Mouse (Mus musculus): ENCODE data around the gene Xpnpep1. TPM values are rescaled to one million over a fixed set of nuclear protein-coding genes. Genes with fewer than 3 reads are reported as not detected.

Xpnpep1 gene
- polyA plus RNA-seq, 1 experiment from 2014 or later: 196 TPM

- ATAC-seq (ENCODE audit: insufficient read depth) (no peak), DNase-seq (no peak)
- no peak overlapping the region for H3K4me3 ChIP-seq (ENCODE audit: low read depth, low read length)
- H3K9me3 ChIP-seq (ENCODE audit: low read depth, low read length): no peaks in the 10 kb centered on the region
- peaks cover 5% of the 10 kb centered on the region for H3K4me1 ChIP-seq (ENCODE audit: insufficient read depth)
- no peak for TF ChIP-seq CTCF (IDR thresholded peaks at IDR 0.05; ENCODE audit: low read depth)
- 71% methylated on average over 16 of the region's 16 CpGs for WGBS
- H3K4me2 ChIP-seq: no peak overlapping the region
- no peaks in the 10 kb centered on the region for H3K36me3 ChIP-seq (ENCODE audit: insufficient read depth)
- H3K27ac ChIP-seq (ENCODE audit: low read depth): 0 out of 2 replicates have a peak overlapping the region, but pooled peaks have one; percentile 20
- no peak overlapping the region for H3K9ac ChIP-seq
- no peaks in the 10 kb centered on the region for H3K27me3 ChIP-seq (ENCODE audit: insufficient read depth, low read length)
Observed at GRCm38 (mm10) chr19:53057980-53058725, 18.1 kb upstream of the Xpnpep1 start.

- H3K9me3 ChIP-seq (ENCODE audit: low read depth, low read length): peaks cover 5% of the 10 kb centered on the region
- no peak overlapping the region for H3K9ac ChIP-seq
- no peak overlapping the region for H3K4me2 ChIP-seq
- H3K4me3 ChIP-seq (ENCODE audit: low read depth, low read length): no peak overlapping the region
- DNase-seq (no peak), ATAC-seq (ENCODE audit: insufficient read depth) (no peak)
- peaks cover 5% of the 10 kb centered on the region; the same call in 1 of the 2 replicates for H3K4me1 ChIP-seq (ENCODE audit: insufficient read depth)
- WGBS: 83% methylated on average over 16 of the region's 16 CpGs
- no peaks in the 10 kb centered on the region for H3K27me3 ChIP-seq (ENCODE audit: insufficient read depth, low read length)
- no peaks in the 10 kb centered on the region for H3K36me3 ChIP-seq (ENCODE audit: insufficient read depth)
- H3K27ac ChIP-seq (ENCODE audit: low read depth): no peak overlapping the region
- TF ChIP-seq CTCF (IDR thresholded peaks at IDR 0.05; ENCODE audit: low read depth): no peak
Observed at GRCm38 (mm10) chr19:53053355-53053754, 13.3 kb upstream of the Xpnpep1 start.

GRCm38 (mm10) chr19:53052031-53052670, 12.1 kb upstream of the Xpnpep1 start:
- H3K4me1 ChIP-seq (ENCODE audit: insufficient read depth): peaks cover 7% of the 10 kb centered on the region; the same call in 1 of the 2 replicates
- ATAC-seq (ENCODE audit: insufficient read depth): no peak
- TF ChIP-seq CTCF (IDR thresholded peaks at IDR 0.05; ENCODE audit: low read depth): no peak
- no peak overlapping the region for H3K27ac ChIP-seq (ENCODE audit: low read depth)
- H3K9me3 ChIP-seq (ENCODE audit: low read depth, low read length): peaks cover 5% of the 10 kb centered on the region
- no peak for DNase-seq
- H3K36me3 ChIP-seq (ENCODE audit: insufficient read depth): no peaks in the 10 kb centered on the region
- H3K4me3 ChIP-seq (ENCODE audit: low read depth, low read length): no peak overlapping the region
- no peak overlapping the region for H3K9ac ChIP-seq
- H3K27me3 ChIP-seq (ENCODE audit: insufficient read depth, low read length): no peaks in the 10 kb centered on the region
- H3K4me2 ChIP-seq: peak overlapping the region; percentile 25; the same call in 1 of the 2 replicates
- 26% methylated on average over 19 of the region's 19 CpGs for WGBS

GRCm38 (mm10) chr19:53051288-53051985, 11.4 kb upstream of the Xpnpep1 start:
- Histone ChIP-seq H3K36me3 (ENCODE audit: insufficient read depth) (no peaks in the 10 kb centered on the region), H3K27me3 (ENCODE audit: insufficient read depth, low read length) (no peaks in the 10 kb centered on the region), H3K4me2 (no peak overlapping the region), H3K4me1 (ENCODE audit: insufficient read depth) (peaks cover 11% of the 10 kb centered on the region; the same call in 1 of the 2 replicates), H3K27ac (ENCODE audit: low read depth) (no peak overlapping the region), H3K9ac (no peak overlapping the region), H3K4me3 (ENCODE audit: low read depth, low read length) (no peak overlapping the region), H3K9me3 (ENCODE audit: low read depth, low read length) (peaks cover 5% of the 10 kb centered on the region)
- TF ChIP-seq CTCF (IDR thresholded peaks at IDR 0.05; ENCODE audit: low read depth): no peak
- 74% methylated on average over 18 of the region's 18 CpGs for WGBS
- DNase-seq (no peak), ATAC-seq (ENCODE audit: insufficient read depth) (no peak)

GRCm38 (mm10) chr19:53050100-53050499, 10.1 kb upstream of the Xpnpep1 start:
- Histone ChIP-seq H3K9ac (no peak overlapping the region), H3K36me3 (ENCODE audit: insufficient read depth) (no peaks in the 10 kb centered on the region), H3K9me3 (ENCODE audit: low read depth, low read length) (peaks cover 5% of the 10 kb centered on the region), H3K4me3 (ENCODE audit: low read depth, low read length) (no peak overlapping the region), H3K4me1 (ENCODE audit: insufficient read depth) (peaks cover 11% of the 10 kb centered on the region; the same call in 1 of the 2 replicates), H3K27ac (ENCODE audit: low read depth) (0 out of 2 replicates have a peak overlapping the region, but pooled peaks have one; percentile 30), H3K4me2 (no peak overlapping the region), H3K27me3 (ENCODE audit: insufficient read depth, low read length) (no peaks in the 10 kb centered on the region)
- TF ChIP-seq CTCF (IDR thresholded peaks at IDR 0.05; ENCODE audit: low read depth): peak; percentile 66
- WGBS: 84% methylated on average over 3 of the region's 3 CpGs
- ATAC-seq (ENCODE audit: insufficient read depth): no peak
- DNase-seq: peak; percentile 45

- no peak overlapping the region for H3K9ac ChIP-seq
- no peak overlapping the region for H3K4me3 ChIP-seq (ENCODE audit: low read depth, low read length)
- H3K27me3 ChIP-seq (ENCODE audit: insufficient read depth, low read length): no peaks in the 10 kb centered on the region
- H3K36me3 ChIP-seq (ENCODE audit: insufficient read depth): no peaks in the 10 kb centered on the region
- 49% methylated on average over 5 of the region's 5 CpGs for WGBS
- ATAC-seq (ENCODE audit: insufficient read depth) (peak; percentile 38; the same call in 1 of the 2 replicates), DNase-seq (peak; percentile 78)
- peaks cover 5% of the 10 kb centered on the region for H3K9me3 ChIP-seq (ENCODE audit: low read depth, low read length)
- H3K27ac ChIP-seq (ENCODE audit: low read depth): peak overlapping the region; percentile 63; the same call in 1 of the 2 replicates
- H3K4me2 ChIP-seq: no peak overlapping the region
- H3K4me1 ChIP-seq (ENCODE audit: insufficient read depth): peaks cover 13% of the 10 kb centered on the region
- TF ChIP-seq CTCF (IDR thresholded peaks at IDR 0.05; ENCODE audit: low read depth): no peak
Observed at GRCm38 (mm10) chr19:53047208-53047607, 7.2 kb upstream of the Xpnpep1 start.

Data from lung, embryonic 14.5 days (tissue).